Mouse (Mus musculus) hindbrain, embryonic 11.5 days (tissue): Measurements from ENCODE around the gene Thsd1. TPM values are rescaled to one million over a fixed set of nuclear protein-coding genes. Genes with fewer than 3 reads are reported as not detected.

Source experiments
- ATAC-seq: fragments of 200-750 bp; cut with Nextera tagmentation; 2 replicates; pipeline ENCODE4 v1.8.0; 2017; ENCODE audit warnings: mild to moderate bottlenecking, moderate TSS enrichment, moderate library complexity; ENCODE audit not compliant: low FRiP score
- DNase-seq: peaks from one replicate; pipeline ENCODE4 v3.0.0-alpha.2; 2015; ENCODE audit warnings: low spot score
- H3K27ac ChIP-seq: fragments of 300-500 bp; sonication (generic); 2 replicates; pipeline ENCODE4 v1.5.1; 2014; ENCODE audit warnings: mild to moderate bottlenecking, low read depth, low read length
- H3K27me3 ChIP-seq: fragments of 300-500 bp; sonication (generic); 2 replicates; pipeline ENCODE4 v1.6.1; 2014; ENCODE audit warnings: mild to moderate bottlenecking, low read length, moderate library complexity, mixed read lengths; ENCODE audit not compliant: control insufficient read depth, insufficient read depth
- H3K36me3 ChIP-seq: fragments of 300-500 bp; sonication (generic); 2 replicates; pipeline ENCODE4 v1.6.1; 2014; ENCODE audit warnings: mild to moderate bottlenecking, low read length, moderate library complexity, mixed read lengths; ENCODE audit not compliant: control insufficient read depth, insufficient read depth
- H3K4me1 ChIP-seq: fragments of 300-500 bp; sonication (generic); replicated peaks from 2 replicates; pipeline ENCODE4 v1.6.1; 2014; ENCODE audit warnings: low read length, mixed read lengths; ENCODE audit not compliant: control insufficient read depth, insufficient read depth
- H3K4me2 ChIP-seq: fragments of 300-500 bp; sonication (generic); replicated peaks from 2 replicates; pipeline ENCODE4 v1.6.1; 2014; ENCODE audit warnings: mild to moderate bottlenecking, low read depth, low read length
- H3K4me3 ChIP-seq: fragments of 300-500 bp; sonication (generic); 2 replicates; pipeline ENCODE4 v1.5.1; 2014; ENCODE audit warnings: low read depth, low read length
- H3K9ac ChIP-seq: fragments of 300-500 bp; sonication (generic); 2 replicates; pipeline ENCODE4 v1.6.1; 2014; ENCODE audit warnings: low read depth, low read length
- H3K9me3 ChIP-seq: fragments of 300-500 bp; sonication (generic); 2 replicates; pipeline ENCODE4 v1.6.1; 2016; ENCODE audit warnings: low read length; ENCODE audit not compliant: control insufficient read depth
- WGBS: fragments of 180-500 bp; shearing (Covaris S2); extraction: QIAGEN DNeasy Blood & Tissue Kit; methylation state at CpG from one replicate; pipeline ENCODE4 v1.1.7; 2014; 5-methylcytosine and 5-hydroxymethylcytosine counted together
- polyA plus RNA-seq: library from polyadenylated mRNA; unstranded; fragments of >200 nt; fragmentation: Nextera tagmentation; extraction: Ambion mirVana; gene quantifications from 2 replicates; pipeline ENCODE4 v1.2.1, GENCODE M21; 2014

Gene Thsd1
- polyA plus RNA-seq, result 8.8 and 10.8 TPM in 2 replicates

GRCm38 (mm10) chr8:22227061-22227877 lies at the start of gene Thsd1:
Gene Thsd1 (plus strand): TSS chr8:22227313.
- under 1% methylated on average over 31 of the region's 39 CpGs for WGBS
- H3K27me3 ChIP-seq, result no peaks in the 10 kb centered on the region
- H3K4me1 ChIP-seq, result no peaks in the 10 kb centered on the region
- peak; percentile 72 for DNase-seq
- H3K9me3 ChIP-seq, result no peaks in the 10 kb centered on the region
- peak; percentile 84 for ATAC-seq
- H3K4me3 ChIP-seq, result peak within 1 kb of the TSS; percentile 48
- H3K36me3 ChIP-seq, result no peaks in the 10 kb centered on the region
- peak within 1 kb of the TSS; percentile 91 for H3K4me2 ChIP-seq
- peak within 1 kb of the TSS; percentile 48 for H3K9ac ChIP-seq
- no peak within 1 kb of the TSS for H3K27ac ChIP-seq

DNA sequence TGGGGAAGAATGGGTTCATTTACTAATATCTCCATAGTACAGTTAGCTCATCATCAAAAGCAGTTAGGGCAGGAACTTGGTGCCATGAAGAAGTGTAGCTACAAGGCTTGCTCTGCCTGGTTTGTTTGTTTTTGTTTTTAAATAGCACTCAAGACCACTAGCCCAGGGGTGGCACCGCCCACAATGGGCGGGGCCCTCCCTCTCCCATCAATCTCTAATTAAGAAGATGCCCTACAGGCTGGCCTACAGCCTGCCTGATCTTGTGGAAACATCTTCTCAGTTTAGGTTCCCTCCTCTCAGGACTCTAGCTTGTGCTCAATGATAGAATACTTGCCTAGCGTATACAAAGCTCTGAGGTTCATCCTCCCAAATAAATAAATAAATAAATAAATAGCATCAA lies 42.2 kb upstream of the Thsd1 start:
- Histone ChIP-seq H3K9ac (peak overlapping the region; percentile 75), H3K27me3 (no peaks in the 10 kb centered on the region), H3K27ac (no peak overlapping the region), H3K4me3 (peak overlapping the region; percentile 77), H3K4me2 (peak overlapping the region; percentile 68), H3K9me3 (no peaks in the 10 kb centered on the region), H3K36me3 (no peaks in the 10 kb centered on the region), H3K4me1 (no peaks in the 10 kb centered on the region)
- ATAC-seq (peak; percentile 75), DNase-seq (peak; percentile 72)
- WGBS, result 1% methylated on average over 3 of the region's 3 CpGs

DNA sequence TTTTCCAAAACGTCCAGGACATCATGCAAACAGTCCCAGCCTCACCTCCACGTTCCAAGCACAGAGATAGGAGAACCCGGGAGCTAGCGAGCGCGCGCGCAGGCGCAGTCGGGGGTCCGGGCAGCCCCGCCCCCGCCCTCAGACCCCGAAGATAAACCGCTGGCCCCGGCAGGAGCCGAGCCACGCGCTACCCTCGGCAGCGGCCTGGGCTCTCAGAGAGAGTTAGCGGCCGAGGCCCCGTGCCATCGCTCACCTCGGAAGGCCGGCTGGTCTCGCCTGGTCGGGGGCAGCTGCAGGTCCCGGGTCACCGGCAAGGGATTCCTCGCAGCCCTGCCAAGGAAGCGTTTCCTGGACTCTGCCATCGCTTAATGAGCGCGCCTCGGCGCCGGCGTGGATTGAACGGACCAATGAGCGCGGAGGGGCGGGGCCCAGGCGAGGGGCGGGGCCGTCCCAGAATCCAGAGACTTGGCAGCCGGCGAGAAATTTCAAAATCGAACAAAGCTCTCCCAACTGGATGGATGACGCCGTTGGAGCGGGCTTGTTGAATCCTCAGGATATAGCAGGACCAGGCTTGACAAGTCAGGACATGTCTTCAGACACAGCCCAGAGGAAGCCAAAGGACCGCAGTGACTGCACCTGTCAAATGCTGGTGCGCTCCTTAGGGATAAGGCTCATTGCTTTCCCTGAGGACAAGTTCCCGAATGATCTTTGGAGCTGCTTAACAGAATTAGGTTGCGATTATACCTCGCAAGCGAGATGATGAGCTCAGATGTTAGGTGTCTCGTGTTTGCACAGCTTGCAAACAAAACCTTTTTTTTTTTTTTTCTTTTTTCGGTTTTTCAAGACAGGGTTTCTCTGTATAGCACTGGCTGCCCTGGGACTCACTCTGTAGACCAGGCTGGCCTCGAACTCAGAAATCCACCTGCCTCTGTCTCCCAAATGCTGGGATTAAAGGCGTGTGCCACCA lies 41.4 kb upstream of the Thsd1 start, which contains the start of gene Ckap2:
Gene Ckap2, minus strand, starts transcription at position 389 of the 967 bp plus-strand sequence.
- Histone ChIP-seq H3K4me1 (no peaks in the 10 kb centered on the region), H3K9ac (peak within 1 kb of the TSS; percentile 75), H3K4me3 (peak within 1 kb of the TSS; percentile 77), H3K36me3 (no peaks in the 10 kb centered on the region), H3K27me3 (no peaks in the 10 kb centered on the region), H3K9me3 (no peaks in the 10 kb centered on the region), H3K27ac (peak within 1 kb of the TSS; percentile 79), H3K4me2 (peak within 1 kb of the TSS; percentile 68)
- peak; percentile 98 for ATAC-seq
- 3% methylated on average over 62 of the region's 63 CpGs for WGBS
- peak; percentile 96 for DNase-seq

- peak within 1 kb of the TSS; percentile 93 for H3K9ac ChIP-seq
- H3K27me3 ChIP-seq, result no peaks in the 10 kb centered on the region
- DNase-seq, result peak; percentile 95
- peak within 1 kb of the TSS; percentile 97 for H3K27ac ChIP-seq
- ATAC-seq, result peak; percentile 97
- no peaks in the 10 kb centered on the region for H3K9me3 ChIP-seq
- peak within 1 kb of the TSS; percentile 60 for H3K4me2 ChIP-seq
- peak within 1 kb of the TSS; percentile 77 for H3K4me3 ChIP-seq
- H3K36me3 ChIP-seq, result no peaks in the 10 kb centered on the region
- H3K4me1 ChIP-seq, result no peaks in the 10 kb centered on the region
- under 1% methylated on average over 64 of the region's 73 CpGs for WGBS
These were observed 34.3 kb upstream of the Thsd1 start, which contains the start of gene Vps36 for GRCm38 (mm10) chr8:22192660-22193431. Gene Vps36 (plus strand): TSS chr8:22192809.

- ATAC-seq, result peak; percentile 31; the same call in 1 of the 2 replicates
- no peaks in the 10 kb centered on the region for H3K27me3 ChIP-seq
- H3K4me2 ChIP-seq, result peak overlapping the region; percentile 60
- no peak for DNase-seq
- H3K36me3 ChIP-seq, result no peaks in the 10 kb centered on the region
- WGBS, result 18% methylated on average over 12 of the region's 12 CpGs
- peak overlapping the region; percentile 97 for H3K27ac ChIP-seq
- peak overlapping the region; percentile 93 for H3K9ac ChIP-seq
- H3K9me3 ChIP-seq, result no peaks in the 10 kb centered on the region
- H3K4me3 ChIP-seq, result peak overlapping the region; percentile 77
- no peaks in the 10 kb centered on the region for H3K4me1 ChIP-seq
These were observed 33.6 kb upstream of the Thsd1 start for GRCm38 (mm10) chr8:22193432-22194010.

- no peak overlapping the region for H3K27ac ChIP-seq
- 93% methylated on average over 6 of the region's 6 CpGs for WGBS
- ATAC-seq, result no peak
- no peak overlapping the region for H3K4me3 ChIP-seq
- H3K36me3 ChIP-seq, result no peaks in the 10 kb centered on the region; the same call in 1 of the 2 replicates
- no peak for DNase-seq
- H3K4me2 ChIP-seq, result no peak overlapping the region
- no peaks in the 10 kb centered on the region for H3K4me1 ChIP-seq
- H3K9me3 ChIP-seq, result no peaks in the 10 kb centered on the region
- no peaks in the 10 kb centered on the region for H3K27me3 ChIP-seq
- no peak overlapping the region for H3K9ac ChIP-seq
These were observed 29.2 kb upstream of the Thsd1 start for GRCm38 (mm10) chr8:22197914-22198313.

DNA sequence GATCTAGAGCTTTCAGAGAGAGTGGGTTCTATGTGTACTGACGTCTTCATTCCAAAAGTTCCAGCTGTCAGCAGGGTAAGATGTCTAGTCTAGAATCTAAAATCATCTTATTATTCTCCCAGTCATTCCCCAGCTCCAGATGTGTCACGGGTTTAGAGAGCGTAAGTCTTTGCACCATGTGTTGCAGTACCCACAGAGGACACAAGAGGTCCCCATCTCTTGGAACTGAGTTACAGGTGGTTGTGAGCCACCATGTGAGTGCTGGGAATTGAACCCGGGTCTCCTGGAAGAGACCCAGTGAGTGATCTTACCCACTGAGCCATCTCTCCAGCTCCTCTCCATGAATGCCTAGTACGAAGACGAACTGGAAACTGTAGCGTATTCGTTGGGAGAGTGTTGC lies 27.6 kb upstream of the Thsd1 start:
- Histone ChIP-seq H3K27me3 (no peaks in the 10 kb centered on the region), H3K36me3 (no peaks in the 10 kb centered on the region; the same call in 1 of the 2 replicates), H3K4me1 (no peaks in the 10 kb centered on the region), H3K27ac (no peak overlapping the region), H3K9ac (no peak overlapping the region), H3K4me2 (no peak overlapping the region), H3K4me3 (no peak overlapping the region), H3K9me3 (no peaks in the 10 kb centered on the region)
- DNase-seq (no peak), ATAC-seq (no peak)
- WGBS, result 98% methylated on average over 8 of the region's 8 CpGs
